Mouse (Mus musculus) layer of hippocampus, adult 8-10 months (tissue): ENCODE results near the gene Nbl1. TPM values are rescaled to one million over a fixed set of nuclear protein-coding genes. Genes with fewer than 3 reads are reported as not detected.

Experiments
- DNase-seq, 2 experiments: peaks; one replicate each; pipeline ENCODE4 v3.0.0; 2022; ENCODE audit warnings: low spot score in 2 of 2
- total RNA-seq, 4 experiments: library from RNA; stranded (reverse); gene quantifications; 2 replicates each; pipeline ENCODE4 v1.2.4; 2022

Gene Nbl1
- total RNA-seq, 4 experiments from 2014 or later = 72.3 to 84.6 (median 79.2) TPM

DNA sequence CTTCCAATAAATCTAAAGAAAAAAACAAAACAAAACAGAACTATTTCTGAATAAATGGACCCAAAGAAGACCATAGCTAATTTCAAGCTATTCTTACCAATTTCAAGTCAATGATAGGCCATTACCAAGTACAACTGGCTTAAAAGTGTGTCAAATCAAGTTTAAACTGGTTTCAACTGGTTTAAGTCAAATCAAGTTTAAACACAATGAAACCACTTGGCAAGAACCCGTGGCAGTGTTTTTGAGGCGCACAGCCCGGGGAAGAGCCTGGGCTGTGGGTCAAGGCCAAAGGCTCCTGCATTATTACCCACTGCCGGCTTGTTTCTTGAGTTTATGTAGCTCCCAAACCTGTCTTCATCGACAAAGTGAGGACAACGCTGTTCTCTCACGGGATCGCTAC, 7.5 kb upstream of the Nbl1 start:
- DNase-seq = no peak

GRCm38 (mm10) chr4:139096201-139096600, 3.4 kb upstream of the Nbl1 start:
- no peak for DNase-seq

- no peak for DNase-seq
Measured at GRCm38 (mm10) chr4:139095406-139095805, 2.6 kb upstream of the Nbl1 start.

- no peak for DNase-seq
Measured at GRCm38 (mm10) chr4:139093196-139093530, 370 bp upstream of the Nbl1 start.

GRCm38 (mm10) chr4:139091478-139092355, 1.1 kb downstream of the Nbl1 start:
- no peak for DNase-seq

- no peak for DNase-seq
Measured at GRCm38 (mm10) chr4:139091066-139091465, 1.7 kb downstream of the Nbl1 start.

DNA sequence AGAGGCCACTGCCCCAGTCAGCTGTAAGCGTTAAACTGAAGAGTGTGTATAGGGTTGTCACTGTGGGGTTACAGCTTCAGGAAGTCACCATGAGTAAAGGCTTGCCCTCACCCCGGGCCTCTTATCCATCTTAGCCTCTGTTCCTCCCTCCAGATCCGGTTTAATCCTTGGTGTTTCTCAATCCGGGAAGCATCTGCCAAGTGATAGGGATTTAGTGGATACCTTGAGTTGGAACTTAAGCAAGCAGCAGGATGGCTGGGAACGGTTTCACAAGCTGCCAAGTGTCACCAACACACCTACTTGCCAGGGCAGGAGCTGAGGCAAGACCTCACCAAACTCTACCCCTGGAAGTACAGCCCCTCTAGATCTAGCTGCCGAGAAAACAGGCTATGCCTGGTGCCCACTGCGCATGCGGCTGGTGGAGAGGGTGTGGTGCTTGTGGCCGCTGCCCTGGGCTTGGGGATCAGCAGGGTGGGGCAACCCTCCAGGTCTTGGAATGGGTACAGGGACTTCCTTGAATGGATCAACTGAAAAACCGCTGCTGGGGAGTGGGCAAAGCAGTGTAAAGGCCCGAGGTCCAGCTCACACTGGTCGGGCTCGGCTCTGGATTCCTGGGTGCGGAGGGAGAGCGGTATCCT, 2.4 kb downstream of the Nbl1 start:
- DNase-seq = no peak

DNA sequence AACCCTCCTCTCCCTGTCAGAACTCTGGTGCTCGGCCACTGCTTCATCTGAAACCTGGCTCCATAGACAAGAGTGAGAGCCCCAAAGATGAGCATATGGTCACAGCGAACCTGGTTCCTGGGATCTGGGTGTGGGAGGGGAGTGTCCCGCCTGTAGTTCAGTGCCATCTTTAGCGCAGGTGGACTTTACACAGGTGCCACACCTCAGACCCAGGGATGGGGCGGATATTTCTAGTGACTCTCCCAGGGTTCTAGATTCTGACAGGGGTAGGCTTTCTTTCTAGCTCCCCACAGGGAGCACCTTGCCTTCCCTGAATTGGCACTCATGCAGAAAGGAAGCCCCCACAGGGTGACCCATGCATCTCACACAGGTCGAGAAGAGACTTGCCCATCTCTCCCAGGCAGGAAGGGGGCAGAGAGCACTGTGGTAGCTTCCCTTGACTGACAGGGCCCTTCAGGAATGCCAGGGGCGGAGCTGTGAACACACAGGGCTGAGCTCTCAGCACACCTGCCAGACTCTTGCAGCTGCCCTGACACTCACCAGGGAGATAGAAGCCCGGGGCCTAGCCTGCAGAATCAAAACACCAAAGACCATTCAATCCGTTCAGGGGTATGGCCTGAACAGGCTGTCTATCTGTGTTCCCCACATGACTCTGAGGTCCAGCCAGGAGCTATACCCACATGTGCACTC, 3.7 kb downstream of the Nbl1 start:
- no peak for DNase-seq

GRCm38 (mm10) chr4:139086984-139087383, 5.8 kb downstream of the Nbl1 start:
- no peak for DNase-seq

DNA sequence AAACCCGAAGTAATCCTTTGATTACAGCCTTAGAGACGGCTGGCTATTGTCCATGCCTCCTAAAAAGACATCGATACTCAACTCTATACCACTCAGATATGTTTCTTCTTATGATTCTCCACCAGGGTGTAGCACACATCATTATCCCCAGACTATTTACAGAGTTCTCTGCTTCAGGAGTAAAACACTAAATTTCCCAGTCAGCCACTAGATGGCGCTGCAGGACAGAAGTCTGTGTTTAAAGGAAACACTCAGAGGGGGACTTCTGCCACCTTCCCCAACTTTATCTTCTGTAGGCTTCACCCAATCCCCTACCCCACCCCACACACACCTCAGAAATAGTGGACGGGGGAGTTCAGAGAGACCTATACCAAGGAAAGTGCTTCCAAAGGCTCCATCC, 6.8 kb downstream of the Nbl1 start:
- peak; percentile 71 to 92 for DNase-seq

DNA sequence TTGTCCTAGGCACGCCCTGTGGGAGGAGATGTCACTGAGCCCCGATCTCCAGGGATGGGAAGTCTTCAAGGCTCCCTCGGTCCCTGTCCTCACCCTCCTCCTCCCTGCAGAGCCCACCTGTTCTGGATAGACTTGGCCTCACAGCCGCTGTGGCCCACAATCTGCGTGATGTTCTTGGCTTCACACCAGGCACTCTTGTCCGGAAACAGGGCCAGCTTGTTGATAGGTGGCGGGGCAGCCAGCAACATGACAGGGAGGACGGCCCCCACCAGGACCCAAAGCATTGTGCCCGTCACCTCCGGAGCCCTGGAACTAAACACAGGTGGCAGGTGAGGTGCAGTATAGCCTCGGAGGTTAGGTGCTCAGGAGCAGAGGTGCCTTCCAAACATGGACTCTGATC, 7.5 kb downstream of the Nbl1 start:
- DNase-seq = no peak

DNA sequence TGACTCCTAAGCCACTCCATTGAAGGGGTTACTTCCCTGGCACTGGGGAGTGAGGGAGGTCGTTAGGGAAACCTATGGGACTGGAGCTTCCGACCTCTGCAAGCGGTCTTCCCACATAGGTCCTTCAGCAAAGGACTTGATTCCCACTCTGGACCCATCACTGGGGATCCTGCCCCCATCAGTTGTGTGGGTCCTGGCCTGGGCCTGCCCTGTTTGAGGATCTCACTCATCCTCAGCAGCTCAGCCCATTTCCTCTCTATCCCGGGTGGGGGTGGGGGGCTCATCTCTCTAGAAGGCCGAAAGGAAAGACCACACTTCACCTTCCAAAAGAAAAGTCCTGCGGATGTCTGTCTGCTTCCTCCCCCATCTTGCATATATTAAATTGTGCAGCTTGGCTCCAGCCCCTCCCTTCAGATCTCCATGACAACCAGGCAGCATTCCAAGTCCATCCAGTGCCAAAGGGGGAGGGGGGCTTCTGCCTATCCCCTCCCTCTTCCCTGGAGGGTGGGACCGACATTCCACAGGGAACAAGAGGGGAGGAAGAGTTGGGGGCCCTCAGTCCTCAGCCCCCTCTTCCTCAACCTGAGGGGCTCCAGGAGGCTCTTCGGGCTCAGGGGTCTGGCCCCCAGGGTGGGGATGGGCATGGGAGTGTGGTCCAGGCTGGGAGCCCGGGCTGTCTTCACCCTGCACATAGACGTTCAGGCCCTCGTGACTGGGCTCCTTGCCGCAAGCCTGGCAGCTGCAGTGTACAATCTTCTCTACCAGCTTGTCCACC, 9.8 kb downstream of the Nbl1 start:
- no peak for DNase-seq

DNA sequence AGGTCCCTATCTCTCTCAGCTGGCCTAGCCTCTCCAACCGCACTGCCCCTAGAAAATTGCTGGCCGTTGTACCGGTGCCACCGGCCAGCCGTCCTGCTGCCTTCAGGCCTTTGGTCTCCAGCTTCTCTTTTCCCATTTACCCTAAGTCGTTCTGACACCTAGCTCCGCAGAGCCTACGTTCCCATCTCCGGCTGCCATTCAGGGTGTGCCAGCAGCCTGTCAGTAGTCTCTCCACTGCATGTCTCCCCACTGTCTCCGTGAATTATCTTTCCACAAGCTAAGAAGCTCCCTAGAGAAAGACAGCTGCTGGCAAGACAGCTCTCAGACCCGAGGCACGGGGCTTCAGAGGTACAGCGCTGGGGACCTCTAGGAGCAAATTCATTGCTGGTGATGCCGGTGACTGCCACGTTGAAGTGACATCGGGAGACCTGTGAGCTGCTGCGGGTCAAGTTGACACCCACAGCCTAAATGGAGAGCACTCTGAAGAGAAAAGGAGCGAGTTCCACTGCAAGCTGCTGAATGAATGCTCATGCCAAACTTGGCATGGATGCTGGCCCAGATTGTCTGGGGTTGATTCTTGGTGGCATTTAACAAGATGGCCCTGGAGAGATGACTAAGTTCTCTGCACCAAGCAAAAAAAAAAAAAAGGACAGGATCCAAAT, 11.4 kb downstream of the Nbl1 start:
- peak in 1 of 2 experiments; percentile 71 for DNase-seq

DNA sequence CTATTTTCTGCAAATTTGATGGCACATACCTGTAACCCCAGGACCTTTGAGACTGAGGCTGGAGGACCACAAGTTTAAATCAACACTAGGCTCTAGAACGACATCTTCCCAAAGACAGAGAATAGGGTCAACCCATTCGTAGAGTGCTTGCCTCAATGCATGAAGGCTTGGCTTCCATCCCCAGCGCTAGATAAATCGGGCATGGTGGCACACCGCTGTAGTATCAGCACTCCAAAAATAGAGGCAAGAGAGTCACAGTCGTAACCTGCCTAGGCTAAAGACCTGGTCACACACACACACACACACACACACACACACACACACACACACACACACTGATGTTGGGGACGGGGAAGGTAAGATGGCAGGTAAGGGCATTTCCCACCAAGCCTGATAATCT, 12.5 kb downstream of the Nbl1 start:
- DNase-seq = no peak

DNA sequence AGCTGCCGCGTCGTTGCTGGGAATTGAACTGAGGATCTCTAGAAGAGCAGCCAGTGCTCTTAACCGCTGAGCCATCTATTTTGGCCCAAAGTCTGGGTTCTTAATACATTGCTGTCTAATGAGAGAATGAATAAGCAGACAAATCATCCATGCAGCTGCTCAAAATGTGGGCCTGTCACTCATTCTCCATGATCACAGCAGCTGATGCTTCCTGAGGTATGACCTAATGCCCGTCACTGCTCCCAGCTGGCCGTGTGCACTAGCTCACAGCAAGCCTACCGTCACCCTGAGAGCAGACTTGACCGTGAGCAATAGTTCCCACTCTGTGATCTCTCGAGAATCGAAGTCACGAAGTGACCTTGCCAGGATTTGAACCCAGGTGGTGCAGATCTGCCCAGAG, 13.4 kb downstream of the Nbl1 start:
- DNase-seq = no peak

DNA sequence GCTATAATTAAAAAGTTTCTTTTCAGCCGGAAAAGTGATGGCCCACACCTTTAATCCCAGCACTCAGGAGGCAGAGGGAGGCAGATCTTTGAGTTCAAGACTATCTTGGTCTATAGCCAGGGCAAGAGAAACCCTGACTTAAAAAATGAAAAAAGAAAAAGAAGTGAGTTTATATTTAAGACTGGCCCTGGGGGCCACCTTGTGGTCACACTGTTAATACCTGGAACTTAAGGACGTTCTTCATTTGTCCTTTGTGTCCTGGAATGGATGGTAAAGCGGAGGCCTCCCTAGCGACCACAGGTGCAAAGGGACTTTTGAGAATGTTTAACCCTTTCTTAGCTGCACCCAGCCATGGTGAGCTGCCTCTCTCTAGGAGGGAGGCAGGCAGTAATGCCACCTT, 14.1 kb downstream of the Nbl1 start:
- DNase-seq = no peak

- DNase-seq = no peak
Measured at GRCm38 (mm10) chr4:139078313-139078712, 14.5 kb downstream of the Nbl1 start.

GRCm38 (mm10) chr4:139075915-139076314, 16.9 kb downstream of the Nbl1 start:
- no peak for DNase-seq

DNA sequence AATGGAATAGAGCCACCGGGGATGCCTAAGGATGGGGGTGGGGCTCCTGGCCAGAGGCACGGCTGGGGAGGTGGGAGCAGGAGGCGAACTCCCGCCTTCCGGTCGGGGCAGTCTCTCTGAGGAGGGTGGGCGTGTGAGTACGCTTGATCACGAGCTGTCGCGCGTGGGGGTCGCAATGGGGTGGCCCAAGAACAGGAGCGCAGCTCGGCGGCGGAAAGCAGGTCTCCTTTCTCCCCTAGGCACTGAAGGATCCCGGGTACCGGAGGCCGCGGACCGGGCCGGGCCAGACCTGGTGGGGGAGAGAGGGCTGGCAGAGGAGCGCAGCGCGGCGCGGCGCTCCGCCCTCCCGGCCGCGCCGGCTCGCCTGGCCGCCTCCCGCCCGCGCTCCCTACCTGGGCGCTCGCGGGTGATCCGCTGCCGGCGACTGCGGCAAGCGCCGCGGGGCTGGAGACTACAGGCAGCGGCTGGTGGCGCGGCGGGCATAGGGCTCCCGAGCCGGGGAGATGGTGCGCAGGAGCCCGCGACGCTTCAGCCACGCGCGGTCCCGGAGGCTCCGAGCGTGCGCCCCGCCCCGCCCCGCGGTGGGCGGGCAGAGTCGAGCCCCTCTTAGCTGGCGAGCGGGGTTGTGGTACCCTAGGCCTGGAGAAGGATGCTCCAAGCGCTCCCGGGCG, 17.6 kb downstream of the Nbl1 start, which contains the start of gene Htr6:
TSS of gene Htr6 (minus strand) at position 530 of the 671 bp plus-strand sequence.
- no peak for DNase-seq

DNA sequence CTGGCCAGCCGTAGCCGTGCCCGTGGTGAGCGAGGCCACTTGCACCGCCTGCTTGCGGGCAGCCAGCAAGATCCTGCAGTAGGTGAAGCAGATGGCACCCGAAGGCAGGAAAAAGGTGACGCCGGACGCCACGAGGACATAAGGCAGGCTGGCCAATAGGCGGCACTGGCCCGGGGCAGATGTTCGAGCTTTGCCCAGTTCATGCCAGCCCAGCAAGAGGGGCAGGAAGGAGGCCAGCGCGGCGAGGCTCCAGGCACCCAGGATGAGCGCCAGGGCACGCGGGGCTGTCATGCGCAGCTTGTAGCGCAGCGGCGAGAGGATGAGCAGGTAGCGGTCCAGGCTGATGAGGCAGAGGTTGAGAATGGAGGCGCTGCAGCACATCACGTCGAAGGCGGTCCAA, 18.7 kb downstream of the Nbl1 start:
- no peak for DNase-seq
